Mouse (Mus musculus) heart, embryonic 16.5 days (tissue): Measurements from ENCODE around the gene Tcirg1. TPM values are rescaled to one million over a fixed set of nuclear protein-coding genes. Genes with fewer than 3 reads are reported as not detected.
A peak's percentile ranks its signal among the peaks of the same experiment; 100 is the strongest.

Experiments used
- ATAC-seq: fragments of 200-750 bp; cut with Nextera tagmentation; replicated peaks from 2 replicates; pipeline ENCODE4 v1.8.0; 2017; ENCODE audit warnings: moderate number of reproducible peaks; ENCODE audit not compliant: insufficient read depth, low FRiP score; ENCODE audit errors: extremely low read depth
- H3K27ac ChIP-seq: fragments of 300-500 bp; sonication (generic); 2 replicates; pipeline ENCODE4 v1.5.1; 2014; ENCODE audit warnings: mild to moderate bottlenecking, low read length, control low read depth, moderate library complexity
- H3K27me3 ChIP-seq: fragments of 300-500 bp; sonication (generic); 2 replicates; pipeline ENCODE4 v1.6.1; 2014; ENCODE audit warnings: low read length, mixed read lengths; ENCODE audit not compliant: control insufficient read depth, insufficient read depth
- H3K36me3 ChIP-seq: fragments of 300-500 bp; sonication (generic); 2 replicates; pipeline ENCODE4 v1.6.1; 2014; ENCODE audit not compliant: control insufficient read depth, insufficient read depth
- H3K4me1 ChIP-seq: fragments of 300-500 bp; sonication (generic); 2 replicates; pipeline ENCODE4 v1.6.1; 2014; ENCODE audit warnings: low read length, mixed read lengths; ENCODE audit not compliant: control insufficient read depth, insufficient read depth
- H3K4me2 ChIP-seq: fragments of 300-500 bp; sonication (generic); 2 replicates; pipeline ENCODE4 v1.6.1; 2014; ENCODE audit warnings: low read depth, mild to moderate bottlenecking, control low read depth, low read length
- H3K4me3 ChIP-seq: fragments of 300-500 bp; sonication (generic); 2 replicates; pipeline ENCODE4 v1.5.1; 2014; ENCODE audit warnings: mild to moderate bottlenecking, control low read depth, low read length
- H3K9ac ChIP-seq: fragments of 300-500 bp; sonication (generic); 2 replicates; pipeline ENCODE4 v1.6.1; 2014; ENCODE audit warnings: low read length, control low read depth
- H3K9me3 ChIP-seq: fragments of 300-500 bp; sonication (generic); replicated peaks from 2 replicates; pipeline ENCODE4 v1.6.1; 2016; ENCODE audit warnings: low read length; ENCODE audit not compliant: control insufficient read depth
- WGBS: fragments of 180-500 bp; shearing (Covaris S2); extraction: QIAGEN DNeasy Blood & Tissue Kit; methylation state at CpG from one replicate; pipeline ENCODE4 v1.1.7; 2014; 5-methylcytosine and 5-hydroxymethylcytosine counted together
- polyA plus RNA-seq: library from polyadenylated mRNA; unstranded; fragments of >200 nt; fragmentation: Nextera tagmentation; extraction: Ambion mirVana; gene quantifications from 2 replicates; pipeline ENCODE4 v1.2.1, GENCODE M21; 2015

Gene Tcirg1
- polyA plus RNA-seq, 1 experiment from 2014 or later = 32.3 TPM

GRCm38 (mm10) chr19:3895171-3895631 lies 11.7 kb downstream of the Tcirg1 start:
- Histone ChIP-seq H3K9ac (no peak overlapping the region), H3K36me3 (peaks cover 27% of the 10 kb centered on the region), H3K9me3 (no peaks in the 10 kb centered on the region), H3K27ac (no peak overlapping the region), H3K27me3 (no peaks in the 10 kb centered on the region), H3K4me2 (no peak overlapping the region), H3K4me1 (peaks cover 7% of the 10 kb centered on the region), H3K4me3 (no peak overlapping the region)
- no peak for ATAC-seq
- WGBS = 46% methylated on average over 3 of the region's 3 CpGs

- WGBS = 94% methylated on average over 2 of the region's 2 CpGs
- Histone ChIP-seq H3K27ac (no peak overlapping the region), H3K4me1 (peaks cover 7% of the 10 kb centered on the region), H3K36me3 (peaks cover 34% of the 10 kb centered on the region), H3K27me3 (no peaks in the 10 kb centered on the region), H3K9ac (no peak overlapping the region), H3K4me3 (no peak overlapping the region), H3K4me2 (no peak overlapping the region), H3K9me3 (no peaks in the 10 kb centered on the region)
- no peak for ATAC-seq
Observed at GRCm38 (mm10) chr19:3894294-3894693, 12.6 kb downstream of the Tcirg1 start.

- peak; percentile 64 for ATAC-seq
- Histone ChIP-seq H3K4me3 (no peak overlapping the region), H3K27me3 (no peaks in the 10 kb centered on the region), H3K4me1 (peaks cover 7% of the 10 kb centered on the region), H3K27ac (peak overlapping the region; percentile 54), H3K4me2 (no peak overlapping the region), H3K9ac (no peak overlapping the region), H3K9me3 (no peaks in the 10 kb centered on the region), H3K36me3 (peaks cover 40% of the 10 kb centered on the region)
- 52% methylated on average over 4 of the region's 4 CpGs for WGBS
Observed at GRCm38 (mm10) chr19:3893545-3894116, 13.3 kb downstream of the Tcirg1 start.

GRCm38 (mm10) chr19:3890181-3890580 lies 16.8 kb downstream of the Tcirg1 start:
- H3K9ac ChIP-seq = no peak overlapping the region
- H3K4me1 ChIP-seq = peaks cover 7% of the 10 kb centered on the region
- H3K27me3 ChIP-seq = no peaks in the 10 kb centered on the region
- H3K36me3 ChIP-seq = peaks cover 44% of the 10 kb centered on the region
- H3K4me2 ChIP-seq = no peak overlapping the region
- no peaks in the 10 kb centered on the region for H3K9me3 ChIP-seq
- 84% methylated on average over 8 of the region's 8 CpGs for WGBS
- ATAC-seq = no peak
- no peak overlapping the region for H3K4me3 ChIP-seq
- no peak overlapping the region for H3K27ac ChIP-seq

GRCm38 (mm10) chr19:3889096-3889495 lies 17.8 kb downstream of the Tcirg1 start:
- no peaks in the 10 kb centered on the region for H3K9me3 ChIP-seq
- no peak overlapping the region for H3K9ac ChIP-seq
- H3K4me1 ChIP-seq = peaks cover 18% of the 10 kb centered on the region
- no peak overlapping the region for H3K27ac ChIP-seq
- no peaks in the 10 kb centered on the region for H3K27me3 ChIP-seq
- peaks cover 42% of the 10 kb centered on the region for H3K36me3 ChIP-seq
- no peak overlapping the region for H3K4me3 ChIP-seq
- H3K4me2 ChIP-seq = no peak overlapping the region
- ATAC-seq = no peak
- 89% methylated on average over 5 of the region's 5 CpGs for WGBS

- Histone ChIP-seq H3K27ac (peak overlapping the region; percentile 7; the same call in 1 of the 2 replicates), H3K9ac (no peak overlapping the region), H3K4me2 (no peak overlapping the region), H3K27me3 (no peaks in the 10 kb centered on the region), H3K36me3 (peaks cover 14% of the 10 kb centered on the region), H3K4me3 (no peak overlapping the region), H3K9me3 (no peaks in the 10 kb centered on the region), H3K4me1 (peaks cover 11% of the 10 kb centered on the region)
- WGBS = 37% methylated on average over 6 of the region's 6 CpGs
- no peak; the same call in 1 of the 2 replicates for ATAC-seq
Observed at GRCm38 (mm10) chr19:3884325-3884990, 22.5 kb downstream of the Tcirg1 start.

GRCm38 (mm10) chr19:3882214-3882613 lies 24.7 kb downstream of the Tcirg1 start:
- Histone ChIP-seq H3K4me1 (peaks cover 11% of the 10 kb centered on the region), H3K9me3 (no peaks in the 10 kb centered on the region), H3K36me3 (peaks cover 7% of the 10 kb centered on the region), H3K27me3 (no peaks in the 10 kb centered on the region), H3K4me2 (no peak overlapping the region), H3K27ac (no peak overlapping the region), H3K4me3 (no peak overlapping the region), H3K9ac (no peak overlapping the region)
- 81% methylated on average over 4 of the region's 4 CpGs for WGBS
- no peak for ATAC-seq

GRCm38 (mm10) chr19:3880054-3880848 lies 26.7 kb downstream of the Tcirg1 start:
- Histone ChIP-seq H3K27ac (no peak overlapping the region), H3K36me3 (no peaks in the 10 kb centered on the region), H3K4me2 (no peak overlapping the region), H3K27me3 (no peaks in the 10 kb centered on the region), H3K4me1 (peaks cover 11% of the 10 kb centered on the region), H3K9ac (no peak overlapping the region), H3K4me3 (no peak overlapping the region), H3K9me3 (no peaks in the 10 kb centered on the region)
- 91% methylated on average over 6 of the region's 6 CpGs for WGBS
- ATAC-seq = no peak

- Histone ChIP-seq H3K4me3 (no peak overlapping the region), H3K9ac (no peak overlapping the region), H3K9me3 (no peaks in the 10 kb centered on the region), H3K4me2 (no peak overlapping the region), H3K4me1 (peaks cover 7% of the 10 kb centered on the region), H3K27ac (no peak overlapping the region), H3K27me3 (no peaks in the 10 kb centered on the region), H3K36me3 (no peaks in the 10 kb centered on the region)
- no peak for ATAC-seq
- WGBS = 78% methylated on average over 7 of the region's 7 CpGs
Observed at GRCm38 (mm10) chr19:3875045-3875444, 31.9 kb downstream of the Tcirg1 start.
